Mouse (Mus musculus) testis, adult 10 weeks (tissue): ENCODE results near the gene Sgsm1. TPM values are rescaled to one million over a fixed set of nuclear protein-coding genes. Genes with fewer than 3 reads are reported as not detected.

ENCODE experiments used
- polyA plus RNA-seq: library from polyadenylated mRNA; stranded (reverse); fragments of 350-450 nt; fragmentation: Illumina TruSeq; extraction: RNeasy Lipid Tissue Mini Kit (QIAGEN cat#74804); gene quantifications from one replicate; pipeline ENCODE4 v1.2.3, GENCODE M21; 2014; ENCODE audit warnings: low read depth, low replicate concordance

Gene Sgsm1
- 0.17 TPM for polyA plus RNA-seq

DNA sequence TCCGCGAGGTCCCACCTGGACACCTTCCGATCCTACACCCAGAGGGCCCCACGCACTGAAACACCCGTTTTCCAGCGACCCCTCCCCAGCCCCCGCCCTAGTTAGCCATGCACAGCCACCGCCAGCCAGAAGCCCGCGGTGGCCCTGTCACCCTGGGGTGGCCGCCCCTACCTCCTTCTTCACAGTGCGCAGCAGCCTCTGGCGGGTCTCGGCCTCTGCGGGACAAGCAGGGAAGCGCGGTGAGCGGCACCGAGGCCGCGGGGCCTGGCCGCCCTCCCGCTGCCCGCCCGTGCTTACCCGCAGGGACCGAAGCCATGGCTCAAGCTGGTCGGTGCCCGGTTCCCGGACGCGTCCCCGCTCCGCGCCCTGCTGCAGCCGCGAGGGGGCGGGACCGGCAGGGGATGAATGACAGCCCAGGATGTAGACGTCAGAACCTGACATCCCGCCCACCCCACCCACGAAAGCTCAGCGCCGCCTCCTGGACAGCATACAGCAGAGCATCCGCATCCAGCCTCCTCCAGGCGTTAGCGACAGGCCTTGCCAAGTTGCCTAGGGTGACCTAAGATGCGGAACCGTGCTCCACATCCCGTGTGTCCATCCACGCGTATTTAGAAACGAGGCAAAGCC, at the start of gene Sgsm1:
Gene Sgsm1, minus strand, starts transcription at position 410 of the 627 bp plus-strand sequence.

DNA sequence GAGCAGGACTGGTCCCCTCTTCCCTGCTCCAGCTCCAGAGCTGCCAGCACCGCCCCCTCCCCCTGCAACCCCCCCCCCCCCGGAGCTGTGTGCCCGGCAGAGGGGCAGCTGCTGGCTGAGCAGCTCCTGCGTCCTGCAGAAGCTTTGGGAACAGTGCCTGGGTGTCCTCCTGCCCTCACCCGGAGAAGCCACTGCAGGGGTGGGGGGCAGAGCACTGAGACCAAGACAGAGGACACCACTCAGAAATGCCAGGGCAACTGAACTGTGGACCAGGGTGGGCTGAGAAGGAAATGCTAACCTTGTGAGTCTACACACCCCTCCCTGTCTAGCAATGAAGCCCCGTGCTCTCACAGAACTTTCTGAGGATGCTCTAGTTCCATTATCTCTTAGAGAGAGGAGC, 46.6 kb upstream of the Sgsm1 start, which contains the start of gene Aym1:
Gene Aym1, plus strand, starts transcription at position 109 of the 400 bp plus-strand sequence.

DNA sequence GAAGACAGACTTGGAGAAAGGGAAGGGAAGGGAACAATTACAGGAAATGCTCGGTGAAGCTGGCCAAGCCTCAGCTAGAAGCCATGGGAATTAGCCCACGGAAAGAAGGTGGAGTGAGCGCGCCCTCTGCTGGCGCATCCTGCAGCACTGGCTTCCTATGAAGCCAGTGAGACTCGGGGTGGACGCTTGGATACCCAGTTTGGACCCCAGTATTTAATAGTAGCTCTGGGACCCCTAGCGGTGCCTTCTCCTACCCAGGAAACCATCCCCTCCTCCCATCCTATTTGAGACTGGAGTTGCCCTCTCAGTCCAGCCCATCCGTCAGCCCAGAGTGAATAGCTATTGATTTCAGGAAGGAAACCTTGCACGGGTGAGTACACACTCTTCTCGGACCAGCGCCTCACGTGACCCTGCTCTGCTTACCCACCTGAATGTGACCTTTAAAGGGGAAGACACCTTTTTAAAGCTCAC, 83.9 kb downstream of the Sgsm1 start, which contains the start of gene Tmem211:
Gene Tmem211, plus strand, starts transcription at position 278 of the 471 bp plus-strand sequence.

DNA sequence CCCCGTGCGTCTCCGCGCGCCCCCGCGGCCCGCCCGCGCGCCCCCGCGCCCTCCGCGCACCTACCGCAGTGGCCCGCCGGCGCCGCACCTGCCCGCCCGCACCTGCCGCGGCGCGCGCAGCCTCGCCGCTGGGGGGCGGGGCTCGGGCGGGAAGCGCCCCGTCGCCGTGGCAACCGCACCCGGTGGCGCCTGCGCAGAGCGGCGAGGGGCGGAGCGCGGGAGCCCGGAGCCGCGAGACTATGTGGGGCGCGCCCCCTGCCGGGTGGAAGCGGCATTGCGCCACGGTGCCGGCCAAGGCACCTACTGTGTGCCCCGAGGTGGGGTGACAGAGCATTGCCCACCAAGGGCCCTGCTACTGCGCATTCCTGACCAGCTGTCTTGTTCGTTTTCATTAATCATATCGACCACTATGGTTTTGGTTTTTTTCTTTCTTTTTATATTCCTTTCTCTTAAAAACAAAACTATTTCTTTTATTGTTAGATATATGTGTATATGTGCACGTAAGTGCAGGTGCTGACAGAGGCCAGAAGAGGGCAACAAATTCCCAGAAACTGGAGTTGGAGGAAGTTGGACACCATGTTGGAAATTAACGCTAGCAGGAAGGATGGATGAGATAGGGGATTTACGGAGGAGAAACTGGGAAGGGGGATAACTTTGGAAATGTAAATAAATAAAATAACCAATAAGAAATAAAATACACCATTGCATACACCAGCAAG, 89.3 kb downstream of the Sgsm1 start, which contains the start of gene 2900026A02Rik:
Gene 2900026A02Rik, minus strand, starts transcription at position 90 of the 719 bp plus-strand sequence.

Other genes with a start within 250 kb of the Sgsm1 start
- not detected for gene Crybb2, start 240.7 kb downstream of the Sgsm1 start, polyA plus RNA-seq
- gene Crybb3, start 229.2 kb downstream of the Sgsm1 start, polyA plus RNA-seq = not detected
- gene 2900026A02Rik, start 89.5 kb downstream of the Sgsm1 start, polyA plus RNA-seq = 0.90 TPM
- gene Tmem211, start 83.9 kb downstream of the Sgsm1 start, polyA plus RNA-seq = not detected
- 1.6 TPM for gene Aym1, start 46.5 kb upstream of the Sgsm1 start, polyA plus RNA-seq
- gene Wscd2, start 179.5 kb upstream of the Sgsm1 start, polyA plus RNA-seq = 0.90 TPM